Mouse (Mus musculus): ENCODE measurements around the gene Adam12. TPM values are rescaled to one million over a fixed set of nuclear protein-coding genes. Genes with fewer than 3 reads are reported as not detected.

The Adam12 gene
- polyA plus RNA-seq, 1 experiment: 0.58 TPM

DNA sequence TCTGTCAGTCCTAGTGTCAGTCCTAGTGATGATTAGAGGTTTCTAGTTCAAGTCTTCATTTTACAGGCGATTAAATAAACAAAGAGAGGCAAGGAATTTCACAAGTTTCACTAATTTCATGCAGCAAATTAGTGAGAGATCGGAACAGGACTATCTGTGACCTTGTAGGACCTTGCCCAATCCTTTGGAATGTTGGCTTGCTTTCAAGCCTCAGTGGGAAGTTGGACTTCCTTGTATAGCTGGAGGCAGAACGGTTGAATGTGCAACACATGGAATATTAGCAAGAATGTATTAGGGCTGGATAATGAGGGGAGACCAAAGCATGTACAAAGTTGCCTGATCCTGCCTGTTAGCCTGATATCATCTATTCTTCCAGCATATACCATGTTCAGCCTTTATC lies 141.2 kb downstream of the Adam12 start:
- Histone ChIP-seq H3K27ac (ENCODE audit: insufficient read depth, low read length) (no peak overlapping the region), H3K36me3 (ENCODE audit: control insufficient read depth, insufficient read depth, low read length) (no peaks in the 10 kb centered on the region), H3K4me1 (ENCODE audit: control insufficient read depth, insufficient read depth, insufficient read length) (no peaks in the 10 kb centered on the region), H3K27me3 (ENCODE audit: control insufficient read depth, insufficient read depth, low read length) (no peaks in the 10 kb centered on the region), H3K4me3 (ENCODE audit: extremely low read depth, insufficient read depth, insufficient read length) (no peak overlapping the region)
- TF ChIP-seq POLR2A (IDR thresholded peaks at IDR 0.05; ENCODE audit: low read depth, low read length): no peak
- no peak for TF ChIP-seq CTCF (IDR thresholded peaks at IDR 0.05; ENCODE audit: extremely low read depth, insufficient read depth, insufficient read length, insufficient replicate concordance)
- no peak for DNase-seq (ENCODE audit: low read depth in 1 of 2, low spot score in 2 of 2)
- WGBS: 74% methylated on average over 3 of the region's 3 CpGs

DNA sequence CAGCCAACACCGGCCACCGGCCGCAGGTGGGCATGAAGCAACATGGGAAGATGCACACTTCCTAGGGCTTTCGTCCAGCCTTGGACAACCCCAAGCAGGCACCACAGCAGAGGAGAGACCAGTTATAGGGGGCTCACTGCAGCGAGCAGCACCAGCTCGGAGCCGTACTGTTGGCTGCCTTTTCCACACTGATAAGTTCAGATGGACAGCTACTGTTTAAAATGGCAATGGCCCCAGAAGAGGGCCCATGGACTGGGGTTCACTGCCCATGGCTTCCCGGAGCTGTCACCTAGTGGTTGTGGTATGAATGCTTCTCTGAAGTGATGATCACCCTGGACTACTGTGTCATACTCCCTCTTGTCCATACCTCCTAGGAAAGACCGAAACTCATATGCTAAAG lies 141.7 kb downstream of the Adam12 start:
- 90% methylated on average over 9 of the region's 9 CpGs for WGBS
- Histone ChIP-seq H3K36me3 (ENCODE audit: control insufficient read depth, insufficient read depth, low read length) (no peaks in the 10 kb centered on the region), H3K27me3 (ENCODE audit: control insufficient read depth, insufficient read depth, low read length) (no peaks in the 10 kb centered on the region), H3K4me1 (ENCODE audit: control insufficient read depth, insufficient read depth, insufficient read length) (no peaks in the 10 kb centered on the region), H3K4me3 (ENCODE audit: extremely low read depth, insufficient read depth, insufficient read length) (no peak overlapping the region), H3K27ac (ENCODE audit: insufficient read depth, low read length) (no peak overlapping the region)
- TF ChIP-seq CTCF (IDR thresholded peaks at IDR 0.05; ENCODE audit: extremely low read depth, insufficient read depth, insufficient read length, insufficient replicate concordance) (no peak), POLR2A (IDR thresholded peaks at IDR 0.05; ENCODE audit: low read depth, low read length) (no peak)
- DNase-seq (ENCODE audit: low read depth in 1 of 2, low spot score in 2 of 2): no peak

DNA sequence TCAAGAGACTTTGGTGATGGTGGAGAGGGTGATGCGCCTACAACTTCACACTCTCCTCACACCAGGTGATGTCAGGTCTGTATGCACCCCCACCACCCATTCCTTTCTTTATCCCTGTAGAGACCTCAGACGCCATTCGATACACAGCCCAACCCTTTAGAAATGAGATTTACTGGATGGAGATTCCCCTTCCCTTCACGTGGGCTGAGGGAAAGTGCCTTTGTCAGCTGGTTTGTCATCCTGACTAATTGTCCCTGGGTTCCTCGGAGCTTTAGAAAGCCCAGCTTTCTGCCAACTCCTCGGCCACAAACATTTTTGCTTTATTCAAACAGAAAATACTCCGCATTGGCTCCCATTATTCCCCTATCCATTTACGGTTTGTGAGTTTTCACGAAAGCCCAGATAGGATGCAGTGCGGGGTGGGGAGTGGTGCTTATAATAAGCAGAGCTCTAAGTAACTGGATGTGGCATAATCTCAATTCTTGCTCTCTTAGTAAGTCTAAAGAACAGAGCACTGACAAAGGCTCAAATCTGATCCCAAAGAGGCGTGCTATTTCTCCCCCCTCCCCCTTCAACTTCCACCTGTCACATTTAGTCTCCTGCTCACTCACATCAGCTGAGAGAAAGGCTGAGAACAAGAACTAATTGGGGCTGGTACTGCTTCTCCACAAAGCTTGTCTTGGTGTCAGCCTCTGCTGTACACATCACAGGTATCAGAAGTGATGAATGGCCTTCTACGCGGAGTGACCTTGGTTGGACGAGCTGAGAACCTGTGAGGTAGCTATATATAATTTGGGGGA lies 143.2 kb downstream of the Adam12 start:
- WGBS: 87% methylated on average over 14 of the region's 14 CpGs
- TF ChIP-seq CTCF (IDR thresholded peaks at IDR 0.05; ENCODE audit: extremely low read depth, insufficient read depth, insufficient read length, insufficient replicate concordance) (no peak), POLR2A (IDR thresholded peaks at IDR 0.05; ENCODE audit: low read depth, low read length) (no peak)
- no peaks in the 10 kb centered on the region for H3K36me3 ChIP-seq (ENCODE audit: control insufficient read depth, insufficient read depth, low read length)
- no peak overlapping the region for H3K27ac ChIP-seq (ENCODE audit: insufficient read depth, low read length)
- H3K27me3 ChIP-seq (ENCODE audit: control insufficient read depth, insufficient read depth, low read length): no peaks in the 10 kb centered on the region
- no peaks in the 10 kb centered on the region for H3K4me1 ChIP-seq (ENCODE audit: control insufficient read depth, insufficient read depth, insufficient read length)
- no peak overlapping the region for H3K4me3 ChIP-seq (ENCODE audit: extremely low read depth, insufficient read depth, insufficient read length)
- DNase-seq (ENCODE audit: low read depth in 1 of 2, low spot score in 2 of 2): no peak

- WGBS: 58% methylated on average over 2 of the region's 2 CpGs
- Histone ChIP-seq H3K27ac (ENCODE audit: insufficient read depth, low read length) (no peak overlapping the region), H3K36me3 (ENCODE audit: control insufficient read depth, insufficient read depth, low read length) (no peaks in the 10 kb centered on the region), H3K27me3 (ENCODE audit: control insufficient read depth, insufficient read depth, low read length) (no peaks in the 10 kb centered on the region), H3K4me1 (ENCODE audit: control insufficient read depth, insufficient read depth, insufficient read length) (no peaks in the 10 kb centered on the region), H3K4me3 (ENCODE audit: extremely low read depth, insufficient read depth, insufficient read length) (no peak overlapping the region)
- DNase-seq (ENCODE audit: low read depth in 1 of 2, low spot score in 2 of 2): no peak
- TF ChIP-seq CTCF (IDR thresholded peaks at IDR 0.05; ENCODE audit: extremely low read depth, insufficient read depth, insufficient read length, insufficient replicate concordance) (no peak), POLR2A (IDR thresholded peaks at IDR 0.05; ENCODE audit: low read depth, low read length) (no peak)
These were observed 146.6 kb downstream of the Adam12 start for GRCm38 (mm10) chr7:134085396-134085795.

DNA sequence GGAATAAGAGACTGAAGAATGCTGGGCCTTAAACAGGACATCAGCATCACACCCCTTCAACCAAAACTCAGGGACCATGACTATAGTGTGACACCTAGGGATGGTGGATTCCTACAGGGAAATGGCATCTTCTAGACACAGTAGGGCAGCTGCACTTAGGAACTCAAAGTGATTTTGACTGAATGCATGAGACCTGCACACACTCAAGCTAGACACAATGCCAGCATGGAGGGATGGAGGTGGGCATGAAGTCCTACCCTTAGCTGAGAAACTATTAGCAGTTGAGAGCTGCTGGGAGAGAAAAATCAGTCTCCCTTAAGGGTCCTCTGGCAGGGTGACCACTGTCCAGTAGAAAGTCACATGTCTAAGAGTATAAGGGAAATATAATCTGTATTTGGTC lies 147.0 kb downstream of the Adam12 start:
- Histone ChIP-seq H3K4me3 (ENCODE audit: extremely low read depth, insufficient read depth, insufficient read length) (no peak overlapping the region), H3K27ac (ENCODE audit: insufficient read depth, low read length) (no peak overlapping the region), H3K4me1 (ENCODE audit: control insufficient read depth, insufficient read depth, insufficient read length) (no peaks in the 10 kb centered on the region), H3K27me3 (ENCODE audit: control insufficient read depth, insufficient read depth, low read length) (no peaks in the 10 kb centered on the region), H3K36me3 (ENCODE audit: control insufficient read depth, insufficient read depth, low read length) (no peaks in the 10 kb centered on the region)
- DNase-seq (ENCODE audit: low read depth in 1 of 2, low spot score in 2 of 2): no peak
- TF ChIP-seq CTCF (IDR thresholded peaks at IDR 0.05; ENCODE audit: extremely low read depth, insufficient read depth, insufficient read length, insufficient replicate concordance) (no peak), POLR2A (IDR thresholded peaks at IDR 0.05; ENCODE audit: low read depth, low read length) (no peak)

DNA sequence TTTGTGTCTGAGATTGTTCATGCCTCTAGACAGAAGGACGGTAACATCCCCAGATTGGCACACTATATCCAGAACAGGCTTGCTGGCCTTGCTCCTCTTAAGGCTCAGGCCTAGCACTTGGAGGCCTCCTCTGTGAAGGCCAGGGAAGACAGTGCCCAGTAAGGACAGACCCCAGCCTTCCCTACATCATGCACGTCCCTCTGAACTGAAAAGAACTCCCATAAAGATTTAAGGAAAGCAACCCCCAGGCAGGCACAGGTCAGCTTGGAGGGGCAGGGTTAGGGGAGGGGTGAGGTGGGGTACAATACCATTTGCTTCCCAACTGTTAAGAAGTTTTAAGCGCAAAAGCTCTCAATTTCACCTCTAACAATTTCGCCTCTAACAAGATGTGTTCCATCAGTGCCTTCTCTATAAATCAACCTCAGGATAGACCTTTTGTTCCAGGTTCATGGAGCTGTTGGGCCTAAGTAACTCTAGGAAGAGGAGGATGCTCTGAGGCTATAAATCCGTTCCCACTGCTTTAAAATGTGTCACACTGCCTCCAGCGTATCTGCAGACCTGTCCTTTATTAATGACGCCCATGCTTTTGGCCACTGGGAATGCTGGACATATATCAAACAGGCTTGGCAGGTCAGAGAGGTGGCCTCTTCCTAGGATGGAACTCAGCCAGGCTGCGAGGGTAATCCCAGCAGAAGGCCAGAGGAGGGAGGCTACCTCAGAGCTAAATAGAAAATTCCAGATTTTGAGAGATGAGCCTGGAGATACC lies 150.5 kb downstream of the Adam12 start:
- Histone ChIP-seq H3K27me3 (ENCODE audit: control insufficient read depth, insufficient read depth, low read length) (no peaks in the 10 kb centered on the region), H3K36me3 (ENCODE audit: control insufficient read depth, insufficient read depth, low read length) (no peaks in the 10 kb centered on the region), H3K4me1 (ENCODE audit: control insufficient read depth, insufficient read depth, insufficient read length) (no peaks in the 10 kb centered on the region), H3K27ac (ENCODE audit: insufficient read depth, low read length) (no peak overlapping the region), H3K4me3 (ENCODE audit: extremely low read depth, insufficient read depth, insufficient read length) (no peak overlapping the region)
- 86% methylated on average over 8 of the region's 8 CpGs for WGBS
- no peak for DNase-seq (ENCODE audit: low read depth in 1 of 2, low spot score in 2 of 2)
- TF ChIP-seq POLR2A (IDR thresholded peaks at IDR 0.05; ENCODE audit: low read depth, low read length) (no peak), CTCF (IDR thresholded peaks at IDR 0.05; ENCODE audit: extremely low read depth, insufficient read depth, insufficient read length, insufficient replicate concordance) (no peak)

Data from spleen, adult 2 months (tissue).